Mouse (Mus musculus) hindbrain, postnatal 0 days (tissue): ENCODE data around the gene Golga5. TPM values are rescaled to one million over a fixed set of nuclear protein-coding genes. Genes with fewer than 3 reads are reported as not detected.

ENCODE experiments used
- ATAC-seq: fragments of 200-750 bp; cut with Nextera tagmentation; 2 replicates; pipeline ENCODE4 v1.8.0; 2017; ENCODE audit warnings: mild to moderate bottlenecking, moderate TSS enrichment, moderate library complexity
- DNase-seq: peaks from one replicate; pipeline ENCODE4 v3.0.0-alpha.2; 2015; ENCODE audit warnings: low spot score
- H3K27ac ChIP-seq: fragments of 300-500 bp; sonication (generic); 2 replicates; pipeline ENCODE4 v1.5.1; 2014; ENCODE audit warnings: mild to moderate bottlenecking
- H3K27me3 ChIP-seq: fragments of 300-500 bp; sonication (generic); 2 replicates; pipeline ENCODE4 v1.6.1; 2014; ENCODE audit warnings: low read length, mixed read lengths; ENCODE audit not compliant: insufficient read depth
- H3K36me3 ChIP-seq: fragments of 300-500 bp; sonication (generic); 2 replicates; pipeline ENCODE4 v1.6.1; 2014; ENCODE audit warnings: low read length, mixed read lengths; ENCODE audit not compliant: insufficient read depth
- H3K4me1 ChIP-seq: fragments of 300-500 bp; sonication (generic); 2 replicates; pipeline ENCODE4 v1.6.1; 2014; ENCODE audit warnings: antibody characterized with exemption, low read length, mixed read lengths; ENCODE audit not compliant: insufficient read depth
- H3K4me2 ChIP-seq: fragments of 300-500 bp; sonication (generic); 2 replicates; pipeline ENCODE4 v1.6.1; 2014; ENCODE audit warnings: low read depth, mild to moderate bottlenecking, low read length, moderate library complexity, mixed read lengths
- H3K4me3 ChIP-seq: fragments of 300-500 bp; sonication (generic); 2 replicates; pipeline ENCODE4 v1.5.1; 2014; ENCODE audit warnings: low read length
- H3K9ac ChIP-seq: fragments of 300-500 bp; sonication (generic); replicated peaks from 2 replicates; pipeline ENCODE4 v1.6.1; 2014; ENCODE audit warnings: mild to moderate bottlenecking, low read length, moderate library complexity, mixed read lengths
- H3K9me3 ChIP-seq: fragments of 300-500 bp; sonication (generic); 2 replicates; pipeline ENCODE4 v1.6.1; 2016; ENCODE audit warnings: low read length, mixed read lengths
- CTCF ChIP-seq: IDR thresholded peaks from 2 replicates; pipeline ENCODE4 v1.5.1; 2016; ENCODE audit warnings: antibody characterized with exemption, control low read depth, low read depth
- WGBS: fragments of 180-500 bp; shearing (Covaris S2); extraction: QIAGEN DNeasy Blood & Tissue Kit; methylation state at CpG from one replicate; pipeline ENCODE4 v1.1.7; 2014; 5-methylcytosine and 5-hydroxymethylcytosine counted together
- polyA plus RNA-seq: library from polyadenylated mRNA; unstranded; fragments of >200 nt; fragmentation: Nextera tagmentation; extraction: Ambion mirVana; gene quantifications from 2 replicates; pipeline ENCODE4 v1.2.1, GENCODE M21; 2015
- total RNA-seq: library from RNA; depleted of rRNA; stranded (reverse); fragments of >200 nt; gene quantifications from 2 replicates; pipeline ENCODE4 v1.2.3, GENCODE M21; 2014

The Golga5 gene
- total and polyA plus RNA-seq, 2 experiments from 2014 or later = 23.2 to 24.3 TPM

GRCm38 (mm10) chr12:102505949-102506348 is 37.0 kb downstream of the Golga5 start:
- Histone ChIP-seq H3K9ac (no peak overlapping the region), H3K4me1 (peaks cover 2% of the 10 kb centered on the region; the same call in 1 of the 2 replicates), H3K27me3 (no peaks in the 10 kb centered on the region), H3K4me2 (no peak overlapping the region), H3K27ac (no peak overlapping the region), H3K4me3 (no peak overlapping the region), H3K9me3 (no peaks in the 10 kb centered on the region), H3K36me3 (no peaks in the 10 kb centered on the region)
- ATAC-seq (no peak), DNase-seq (no peak)
- TF ChIP-seq CTCF = no peak
- 94% methylated on average over 7 of the region's 7 CpGs for WGBS

- Histone ChIP-seq H3K4me1 (peaks cover 5% of the 10 kb centered on the region; the same call in 1 of the 2 replicates), H3K36me3 (no peaks in the 10 kb centered on the region), H3K27me3 (no peaks in the 10 kb centered on the region), H3K9ac (no peak overlapping the region), H3K4me3 (no peak overlapping the region), H3K4me2 (no peak overlapping the region), H3K27ac (peak overlapping the region; percentile 27; the same call in 1 of the 2 replicates), H3K9me3 (no peaks in the 10 kb centered on the region)
- ATAC-seq (peak; percentile 76), DNase-seq (peak; percentile 82)
- 24% methylated on average over 3 of the region's 3 CpGs for WGBS
- TF ChIP-seq CTCF = no peak
Measured at GRCm38 (mm10) chr12:102511363-102511762, 42.4 kb downstream of the Golga5 start.

- no peaks in the 10 kb centered on the region for H3K9me3 ChIP-seq
- peaks cover 5% of the 10 kb centered on the region; the same call in 1 of the 2 replicates for H3K4me1 ChIP-seq
- H3K36me3 ChIP-seq = no peaks in the 10 kb centered on the region
- H3K4me2 ChIP-seq = no peak overlapping the region
- peak; percentile 77 for ATAC-seq
- TF ChIP-seq CTCF = no peak
- H3K4me3 ChIP-seq = no peak overlapping the region
- DNase-seq = peak; percentile 34
- no peaks in the 10 kb centered on the region for H3K27me3 ChIP-seq
- H3K27ac ChIP-seq = peak overlapping the region; percentile 54
- 47% methylated on average over 6 of the region's 6 CpGs for whole genome bisulfite sequencing
- no peak overlapping the region for H3K9ac ChIP-seq
Measured at GRCm38 (mm10) chr12:102514151-102514550, 45.2 kb downstream of the Golga5 start.

GRCm38 (mm10) chr12:102514751-102515150 is 45.8 kb downstream of the Golga5 start:
- ATAC-seq (no peak), DNase-seq (no peak)
- Histone ChIP-seq H3K36me3 (no peaks in the 10 kb centered on the region), H3K4me2 (no peak overlapping the region), H3K9ac (no peak overlapping the region), H3K4me1 (peaks cover 5% of the 10 kb centered on the region; the same call in 1 of the 2 replicates), H3K27ac (peak overlapping the region; percentile 54; the same call in 1 of the 2 replicates), H3K27me3 (no peaks in the 10 kb centered on the region), H3K9me3 (no peaks in the 10 kb centered on the region), H3K4me3 (no peak overlapping the region)
- TF ChIP-seq CTCF = no peak
- 59% methylated on average over 6 of the region's 6 CpGs for WGBS

- no peak overlapping the region for H3K27ac ChIP-seq
- no peak overlapping the region for H3K4me2 ChIP-seq
- H3K27me3 ChIP-seq = no peaks in the 10 kb centered on the region
- peaks cover 1% of the 10 kb centered on the region; the same call in 1 of the 2 replicates for H3K4me1 ChIP-seq
- no peak for DNase-seq
- WGBS = 81% methylated on average over 4 of the region's 4 CpGs
- ATAC-seq = no peak
- H3K4me3 ChIP-seq = no peak overlapping the region
- H3K36me3 ChIP-seq = no peaks in the 10 kb centered on the region
- no peak overlapping the region for H3K9ac ChIP-seq
- H3K9me3 ChIP-seq = no peaks in the 10 kb centered on the region
- TF ChIP-seq CTCF = no peak
Measured at GRCm38 (mm10) chr12:102516151-102516550, 47.2 kb downstream of the Golga5 start.

GRCm38 (mm10) chr12:102517647-102518046 is 48.7 kb downstream of the Golga5 start:
- Histone ChIP-seq H3K4me1 (peaks cover 5% of the 10 kb centered on the region; the same call in 1 of the 2 replicates), H3K36me3 (no peaks in the 10 kb centered on the region), H3K27me3 (no peaks in the 10 kb centered on the region), H3K9me3 (no peaks in the 10 kb centered on the region), H3K4me3 (no peak overlapping the region), H3K27ac (no peak overlapping the region), H3K9ac (no peak overlapping the region), H3K4me2 (no peak overlapping the region)
- ATAC-seq (no peak), DNase-seq (no peak)
- WGBS = 75% methylated on average over 13 of the region's 13 CpGs
- TF ChIP-seq CTCF = no peak

GRCm38 (mm10) chr12:102519929-102520720 is 51.2 kb downstream of the Golga5 start:
- Histone ChIP-seq H3K9ac (no peak overlapping the region), H3K4me3 (no peak overlapping the region), H3K4me2 (no peak overlapping the region), H3K36me3 (no peaks in the 10 kb centered on the region), H3K27ac (no peak overlapping the region), H3K4me1 (peaks cover 5% of the 10 kb centered on the region; the same call in 1 of the 2 replicates), H3K9me3 (no peaks in the 10 kb centered on the region), H3K27me3 (no peaks in the 10 kb centered on the region)
- no peak for TF ChIP-seq CTCF
- 86% methylated on average over 12 of the region's 12 CpGs for WGBS
- DNase-seq (no peak), ATAC-seq (no peak)
